Mouse (Mus musculus): ENCODE measurements at regions not wholly inside any gene's neighbourhood (a gene's known extent, or its start where the extent isn't known, plus 50 kb on each side); places are given as distances from the start of the nearest gene placed in this dataset.

DNA sequence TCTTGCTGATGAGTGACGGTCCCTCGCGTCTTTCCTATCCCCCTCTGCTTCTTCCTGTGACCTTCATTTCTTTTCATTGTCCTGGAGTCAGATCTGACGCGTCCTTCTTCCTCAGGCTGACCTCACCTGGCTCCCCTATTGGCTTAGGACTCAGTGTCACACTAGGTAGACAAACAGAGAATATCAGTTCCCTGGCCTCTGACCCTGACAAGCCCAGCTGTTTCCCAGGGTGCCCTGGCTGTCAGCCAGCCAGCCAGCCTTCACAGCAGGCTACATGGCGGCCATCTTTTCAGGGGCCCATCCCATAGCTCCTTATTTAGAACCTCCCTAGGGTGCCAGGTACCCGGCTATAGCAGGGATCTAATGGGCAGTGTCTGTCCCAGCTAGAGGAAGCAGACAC, 97.3 kb upstream of the Unc5b start:
- no peak overlapping the region for H3K27ac ChIP-seq (replicated peaks)
- WGBS, result 56% methylated on average over 7 of the region's 7 CpGs
- no peaks in the 10 kb centered on the region for H3K27me3 ChIP-seq (ENCODE audit: control insufficient read depth, insufficient read depth, low read length)
- no peaks in the 10 kb centered on the region for H3K36me3 ChIP-seq (ENCODE audit: control insufficient read depth, insufficient read depth, low read length)
- no peak overlapping the region for H3K9ac ChIP-seq (ENCODE audit: low read length)
- H3K4me2 ChIP-seq (replicated peaks; ENCODE audit: low read depth), result no peak overlapping the region
- ATAC-seq (ENCODE audit: low FRiP score, low TSS enrichment) (peak; percentile 49; the same call in 1 of the 2 replicates), DNase-seq (ENCODE audit: low spot score) (peak; percentile 33)
- TF ChIP-seq EP300 (optimal IDR thresholded peaks at IDR 0.05) (no peak), CTCF (IDR thresholded peaks at IDR 0.05; ENCODE audit: low read depth) (no peak)
- no peak overlapping the region for H3K4me3 ChIP-seq (ENCODE audit: low read depth, low read length)
- no peaks in the 10 kb centered on the region for H3K4me1 ChIP-seq (replicated peaks; ENCODE audit: control insufficient read depth, insufficient read depth)
- no peaks in the 10 kb centered on the region for H3K9me3 ChIP-seq (ENCODE audit: control insufficient read depth, low read length)

DNA sequence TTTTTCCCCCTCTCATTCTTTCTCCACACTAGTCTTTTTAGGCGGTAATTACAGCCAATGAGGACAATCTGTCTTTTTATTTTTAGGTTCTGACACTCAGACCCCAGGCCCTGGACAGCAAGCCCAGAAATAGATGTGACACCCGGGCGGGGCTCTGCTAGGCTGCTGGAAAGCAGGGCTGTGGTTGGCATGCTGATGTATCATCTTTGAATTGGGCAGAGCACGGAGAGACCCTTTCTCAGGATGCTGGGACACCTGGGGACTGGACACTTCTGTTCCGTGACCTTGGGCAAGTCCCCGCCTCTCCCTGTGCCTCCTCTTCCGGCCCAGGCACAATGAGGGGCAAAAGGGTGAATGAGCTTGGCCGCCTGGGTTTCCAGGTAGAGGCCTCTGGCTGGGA, 96.8 kb upstream of the Unc5b start:
- Histone ChIP-seq H3K9me3 (ENCODE audit: control insufficient read depth, low read length) (no peaks in the 10 kb centered on the region), H3K36me3 (ENCODE audit: control insufficient read depth, insufficient read depth, low read length) (no peaks in the 10 kb centered on the region), H3K9ac (ENCODE audit: low read length) (no peak overlapping the region), H3K4me1 (replicated peaks; ENCODE audit: control insufficient read depth, insufficient read depth) (no peaks in the 10 kb centered on the region), H3K4me3 (ENCODE audit: low read depth, low read length) (no peak overlapping the region), H3K27ac (replicated peaks) (no peak overlapping the region), H3K27me3 (ENCODE audit: control insufficient read depth, insufficient read depth, low read length) (no peaks in the 10 kb centered on the region), H3K4me2 (replicated peaks; ENCODE audit: low read depth) (no peak overlapping the region)
- no peak for TF ChIP-seq CTCF (IDR thresholded peaks at IDR 0.05; ENCODE audit: low read depth)
- TF ChIP-seq EP300 (optimal IDR thresholded peaks at IDR 0.05), result no peak
- WGBS, result 77% methylated on average over 8 of the region's 8 CpGs
- DNase-seq (ENCODE audit: low spot score) (no peak), ATAC-seq (ENCODE audit: low FRiP score, low TSS enrichment) (no peak)

DNA sequence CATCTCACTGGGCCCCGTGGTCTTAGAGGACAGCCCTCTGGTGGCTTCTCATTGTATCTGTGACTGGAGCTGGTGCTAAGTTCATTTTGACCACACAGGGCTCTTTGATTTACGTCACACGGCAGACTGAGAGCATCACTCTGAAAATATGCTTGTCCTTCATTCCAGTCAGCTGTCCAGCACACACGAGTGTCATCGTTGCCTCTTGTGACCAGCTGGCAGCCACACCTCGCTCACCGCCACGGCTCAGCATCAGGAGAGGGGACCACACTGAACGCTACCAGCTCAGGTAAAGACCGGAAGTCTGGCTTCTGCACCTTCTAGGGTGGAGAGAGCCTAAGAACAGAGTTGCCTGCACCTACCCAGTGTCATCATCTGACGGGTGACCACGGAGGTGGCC, 95.3 kb upstream of the Unc5b start:
- Histone ChIP-seq H3K36me3 (ENCODE audit: control insufficient read depth, insufficient read depth, low read length) (no peaks in the 10 kb centered on the region), H3K9ac (ENCODE audit: low read length) (no peak overlapping the region), H3K27me3 (ENCODE audit: control insufficient read depth, insufficient read depth, low read length) (no peaks in the 10 kb centered on the region), H3K9me3 (ENCODE audit: control insufficient read depth, low read length) (no peaks in the 10 kb centered on the region), H3K4me3 (ENCODE audit: low read depth, low read length) (no peak overlapping the region), H3K4me2 (replicated peaks; ENCODE audit: low read depth) (no peak overlapping the region), H3K27ac (replicated peaks) (no peak overlapping the region), H3K4me1 (replicated peaks; ENCODE audit: control insufficient read depth, insufficient read depth) (no peaks in the 10 kb centered on the region)
- no peak for TF ChIP-seq EP300 (optimal IDR thresholded peaks at IDR 0.05)
- TF ChIP-seq CTCF (IDR thresholded peaks at IDR 0.05; ENCODE audit: low read depth), result no peak
- DNase-seq (ENCODE audit: low spot score) (no peak), ATAC-seq (ENCODE audit: low FRiP score, low TSS enrichment) (no peak)
- 83% methylated on average over 12 of the region's 12 CpGs for WGBS

DNA sequence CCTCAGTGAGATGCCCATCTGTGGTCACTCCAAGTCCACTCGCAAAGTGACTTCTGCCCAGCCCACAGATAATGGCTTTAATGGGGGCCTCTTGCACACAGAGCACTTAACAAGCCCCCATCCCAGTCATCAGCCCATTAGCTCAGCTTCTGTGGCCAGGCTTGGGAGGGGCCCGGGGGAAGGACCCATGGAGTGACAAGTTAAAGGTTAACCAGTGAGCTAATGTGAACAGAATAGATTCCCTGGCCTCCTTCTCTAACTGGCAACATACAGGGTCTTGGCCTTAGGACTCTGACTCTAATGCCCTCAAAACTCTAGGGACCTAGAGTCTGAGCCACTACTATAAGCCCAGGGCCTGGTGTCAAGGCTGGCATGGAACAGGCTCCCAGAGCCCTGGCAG, 94.3 kb upstream of the Unc5b start:
- no peak for TF ChIP-seq EP300 (optimal IDR thresholded peaks at IDR 0.05)
- no peak for TF ChIP-seq CTCF (IDR thresholded peaks at IDR 0.05; ENCODE audit: low read depth)
- Histone ChIP-seq H3K9ac (ENCODE audit: low read length) (no peak overlapping the region), H3K36me3 (ENCODE audit: control insufficient read depth, insufficient read depth, low read length) (no peaks in the 10 kb centered on the region), H3K4me1 (replicated peaks; ENCODE audit: control insufficient read depth, insufficient read depth) (no peaks in the 10 kb centered on the region), H3K27me3 (ENCODE audit: control insufficient read depth, insufficient read depth, low read length) (no peaks in the 10 kb centered on the region), H3K9me3 (ENCODE audit: control insufficient read depth, low read length) (no peaks in the 10 kb centered on the region), H3K27ac (replicated peaks) (no peak overlapping the region), H3K4me2 (replicated peaks; ENCODE audit: low read depth) (no peak overlapping the region), H3K4me3 (ENCODE audit: low read depth, low read length) (no peak overlapping the region)
- DNase-seq (ENCODE audit: low spot score), result no peak
- ATAC-seq (ENCODE audit: low FRiP score, low TSS enrichment), result no peak
- WGBS, result 46% methylated on average over 2 of the region's 2 CpGs

DNA sequence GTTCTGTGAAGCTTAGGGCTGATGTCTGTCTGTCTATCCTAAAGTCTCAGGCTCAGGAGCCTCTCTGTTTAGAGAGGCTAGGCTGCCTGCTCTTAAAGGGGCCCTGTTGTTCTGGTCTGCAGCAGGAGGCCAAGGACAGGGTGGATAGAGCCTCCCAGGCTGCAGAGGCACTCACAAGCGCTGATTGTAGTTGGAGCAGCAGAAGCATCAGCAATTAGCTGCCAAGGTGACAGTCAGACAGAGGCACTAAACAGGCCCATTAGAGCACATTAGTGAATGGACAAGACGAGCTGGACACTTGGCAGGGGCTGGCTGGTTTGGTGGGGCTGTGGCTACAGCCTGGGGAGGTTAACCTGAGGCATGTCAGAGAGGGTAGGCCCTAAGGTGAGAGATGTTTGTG, 93.8 kb upstream of the Unc5b start:
- H3K4me1 ChIP-seq (replicated peaks; ENCODE audit: control insufficient read depth, insufficient read depth), result no peaks in the 10 kb centered on the region
- DNase-seq (ENCODE audit: low spot score), result no peak
- H3K36me3 ChIP-seq (ENCODE audit: control insufficient read depth, insufficient read depth, low read length), result no peaks in the 10 kb centered on the region
- no peaks in the 10 kb centered on the region for H3K9me3 ChIP-seq (ENCODE audit: control insufficient read depth, low read length)
- H3K4me2 ChIP-seq (replicated peaks; ENCODE audit: low read depth), result no peak overlapping the region
- H3K9ac ChIP-seq (ENCODE audit: low read length), result no peak overlapping the region
- no peak overlapping the region for H3K4me3 ChIP-seq (ENCODE audit: low read depth, low read length)
- no peak for ATAC-seq (ENCODE audit: low FRiP score, low TSS enrichment)
- TF ChIP-seq EP300 (optimal IDR thresholded peaks at IDR 0.05) (no peak), CTCF (IDR thresholded peaks at IDR 0.05; ENCODE audit: low read depth) (no peak)
- no peaks in the 10 kb centered on the region for H3K27me3 ChIP-seq (ENCODE audit: control insufficient read depth, insufficient read depth, low read length)
- whole genome bisulfite sequencing, result 49% methylated on average over 2 of the region's 2 CpGs
- H3K27ac ChIP-seq (replicated peaks), result no peak overlapping the region

DNA sequence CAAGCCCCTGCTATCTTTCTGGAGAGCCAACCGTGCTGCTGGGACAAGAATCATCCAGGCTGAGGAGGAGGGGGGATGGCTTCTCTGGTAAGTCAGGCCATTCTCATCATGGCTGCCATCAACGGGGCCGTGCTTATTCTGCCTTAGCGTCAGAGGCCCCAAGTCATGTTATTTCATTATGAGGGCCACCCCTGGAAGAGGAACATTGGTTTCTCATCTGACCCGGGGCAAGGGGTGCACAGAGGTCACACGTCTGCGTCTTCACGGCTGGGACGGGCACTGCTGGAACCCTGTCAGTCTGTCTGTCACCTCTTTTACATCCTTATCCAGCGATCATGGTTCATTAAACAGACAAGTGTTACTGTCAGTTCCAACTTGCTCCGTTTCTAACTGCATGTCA, 92.4 kb upstream of the Unc5b start:
- H3K27ac ChIP-seq (replicated peaks), result no peak overlapping the region
- DNase-seq (ENCODE audit: low spot score) (no peak), ATAC-seq (ENCODE audit: low FRiP score, low TSS enrichment) (no peak)
- H3K4me3 ChIP-seq (ENCODE audit: low read depth, low read length), result no peak overlapping the region
- H3K4me1 ChIP-seq (replicated peaks; ENCODE audit: control insufficient read depth, insufficient read depth), result no peaks in the 10 kb centered on the region
- no peaks in the 10 kb centered on the region for H3K36me3 ChIP-seq (ENCODE audit: control insufficient read depth, insufficient read depth, low read length)
- 75% methylated on average over 11 of the region's 11 CpGs for WGBS
- H3K9ac ChIP-seq (ENCODE audit: low read length), result no peak overlapping the region
- H3K27me3 ChIP-seq (ENCODE audit: control insufficient read depth, insufficient read depth, low read length), result no peaks in the 10 kb centered on the region
- H3K9me3 ChIP-seq (ENCODE audit: control insufficient read depth, low read length), result no peaks in the 10 kb centered on the region
- TF ChIP-seq CTCF (IDR thresholded peaks at IDR 0.05; ENCODE audit: low read depth), result no peak
- no peak for TF ChIP-seq EP300 (optimal IDR thresholded peaks at IDR 0.05)
- no peak overlapping the region for H3K4me2 ChIP-seq (replicated peaks; ENCODE audit: low read depth)
